Mouse (Mus musculus) liver, postnatal 0 days (tissue): ENCODE results near the gene Aqp2.

Experiments
- CTCF ChIP-seq: sonication (generic); IDR thresholded peaks from 2 replicates; pipeline ENCODE4 v1.5.1; 2016; ENCODE audit warnings: antibody characterized with exemption, low read depth
- EP300 ChIP-seq: IDR thresholded peaks from 2 replicates; pipeline ENCODE4 v1.6.1; 2016; ENCODE audit warnings: antibody characterized with exemption, low read depth, mild to moderate bottlenecking

GRCm38 (mm10) chr15:99608382-99609125 lies 29.7 kb downstream of the Aqp2 start:
- TF ChIP-seq CTCF = no peak
- TF ChIP-seq EP300 = no peak
